In the genomic region with DNA sequence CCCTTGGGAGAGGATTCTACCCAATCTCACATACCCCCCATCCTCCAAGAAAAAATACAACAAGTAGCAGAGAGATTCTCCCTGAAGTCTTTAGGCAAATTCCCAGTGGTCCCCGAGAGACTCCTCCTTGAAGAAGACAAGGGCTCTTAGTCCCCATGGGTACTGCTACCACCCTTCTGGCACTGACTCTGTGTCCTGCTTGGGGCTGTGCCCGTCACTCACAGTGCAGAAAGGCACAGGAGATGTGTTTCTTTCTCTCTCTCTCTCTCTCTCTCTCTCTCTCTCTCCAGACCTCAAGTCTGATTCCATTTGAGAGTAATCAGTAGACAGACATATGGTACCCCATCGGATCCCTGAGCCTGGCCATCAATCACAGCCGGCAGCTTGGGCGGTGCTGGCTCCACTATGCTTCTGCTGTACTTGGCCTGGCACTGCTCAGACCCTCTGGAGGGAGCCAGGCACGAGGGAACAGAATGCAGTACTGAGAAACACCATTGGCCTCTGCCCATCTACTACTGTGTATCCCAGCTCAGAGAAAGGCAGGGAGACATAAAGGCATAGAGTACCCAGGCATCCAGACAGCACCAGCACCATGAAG, we compare ENCODE assay signal across 11 mouse cellular contexts. TPM values are rescaled to one million over a fixed set of nuclear protein-coding genes. Genes with fewer than 3 reads are reported as not detected.
DNase-seq lines count a peak whose midpoint lies in the region; ATAC-seq lines count a peak whose summit lies in the region.
"Had no signal": no experiment of that assay in that cellular context is flagged by ENCODE, and none has a peak within 500 bp of the region (broad histone marks: within the 10 kb centered on the region; RNA-seq: fewer than 3 reads in every experiment).

No protein-coding gene starts in this region.

- ATAC-seq in frontal cortex, adult (ENCODE audit: low TSS enrichment) = peak; percentile 58
- ATAC-seq: lung, postnatal 0 days; Patski had no signal

- DNase-seq in frontal cortex, postnatal 14 days (ENCODE audit: low spot score in 2 of 2) = no peak
- DNase-seq in brain, adult 2 months (ENCODE audit: low read depth, low spot score) = peak; percentile 94
- peak; percentile 76 to 78 for DNase-seq in cerebellum, postnatal 36 days
- DNase-seq in layer of hippocampus, postnatal 10 days (ENCODE audit: low spot score in 2 of 2) = peak; percentile 64 to 66
- DNase-seq in ovary, postnatal 14 days (ENCODE audit: low spot score) = no peak
- DNase-seq in Muller cell, postnatal 12 days (ENCODE audit: inconsistent ontology term) = no peak
- DNase-seq in spleen, postnatal 4 days (ENCODE audit: low spot score in 2 of 2) = no peak
- DNase-seq: heart, adult 11 months had no signal

RNA-seq across cellular contexts. Expression of a gene that starts 12.3 kb away (rescaled TPM):
- 10 to 100 TPM; 30.7 to 32.6 TPM for total RNA-seq in layer of hippocampus, postnatal 10 days (2021)

Comparison
In these comparisons a context has a peak if more than half of its experiments do, and no peak if none do; other contexts are left out.
1. DNase-seq: peak in brain, adult 2 months (single experiment), cerebellum, postnatal 36 days (2 of 2) and layer of hippocampus, postnatal 10 days (2 of 2); none in frontal cortex, postnatal 14 days (0 of 2), ovary, postnatal 14 days (single experiment), Muller cell, postnatal 12 days (single experiment) and spleen, postnatal 4 days (0 of 2).